Mouse (Mus musculus) thymus, postnatal 4 days (tissue): ENCODE measurements around the gene Pxk.

ENCODE experiments used
- DNase-seq: peaks from one replicate; pipeline ENCODE4 v3.0.0; 2021

Gene Pxk

GRCm38 (mm10) chr14:8097978-8098686 lies at the start of gene Pxk:
Gene Pxk, plus strand, starts transcription at chr14:8098211.
- DNase-seq: peak; percentile 97

GRCm38 (mm10) chr14:8049334-8049733 lies 48.7 kb upstream of the Pxk start:
- DNase-seq: no peak

- DNase-seq: no peak
These were observed 46.1 kb upstream of the Pxk start for GRCm38 (mm10) chr14:8051869-8052268.

GRCm38 (mm10) chr14:8052661-8053060 lies 45.4 kb upstream of the Pxk start:
- DNase-seq: no peak

- DNase-seq: no peak
These were observed 43.5 kb upstream of the Pxk start for GRCm38 (mm10) chr14:8054310-8055102.

- no peak for DNase-seq
These were observed 41.9 kb upstream of the Pxk start for GRCm38 (mm10) chr14:8056076-8056475.

GRCm38 (mm10) chr14:8059938-8060337 lies 38.1 kb upstream of the Pxk start:
- DNase-seq: no peak

- DNase-seq: no peak
These were observed 35.9 kb upstream of the Pxk start for GRCm38 (mm10) chr14:8062076-8062475.

- peak; percentile 1 for DNase-seq
These were observed 35.3 kb upstream of the Pxk start for GRCm38 (mm10) chr14:8062537-8063301.

- DNase-seq: peak; percentile 2
These were observed 33.9 kb upstream of the Pxk start for GRCm38 (mm10) chr14:8063835-8064785.

- DNase-seq: peak; percentile 97
These were observed 17.8 kb upstream of the Pxk start, which contains the start of gene Rpp14 for GRCm38 (mm10) chr14:8080165-8080679. Gene Rpp14, plus strand, starts transcription at chr14:8080367.

GRCm38 (mm10) chr14:8080718-8081117 lies 17.3 kb upstream of the Pxk start:
- DNase-seq: peak; percentile 26

GRCm38 (mm10) chr14:8082949-8083348 lies 15.1 kb upstream of the Pxk start:
- no peak for DNase-seq

GRCm38 (mm10) chr14:8089016-8089415 lies 9.0 kb upstream of the Pxk start:
- no peak for DNase-seq

- no peak for DNase-seq
These were observed 5.4 kb upstream of the Pxk start for GRCm38 (mm10) chr14:8092573-8092972.

GRCm38 (mm10) chr14:8093427-8093826 lies 4.6 kb upstream of the Pxk start:
- DNase-seq: no peak

GRCm38 (mm10) chr14:8094931-8095561 lies 3.0 kb upstream of the Pxk start:
- no peak for DNase-seq

- no peak for DNase-seq
These were observed 2.5 kb upstream of the Pxk start for GRCm38 (mm10) chr14:8095562-8095950.

- no peak for DNase-seq
These were observed 630 bp downstream of the Pxk start for GRCm38 (mm10) chr14:8098687-8098995.

- DNase-seq: peak; percentile 23
These were observed 1.6 kb downstream of the Pxk start for GRCm38 (mm10) chr14:8099561-8100021.

- no peak for DNase-seq
These were observed 3.9 kb downstream of the Pxk start for GRCm38 (mm10) chr14:8101886-8102285.

GRCm38 (mm10) chr14:8102676-8103075 lies 4.7 kb downstream of the Pxk start:
- DNase-seq: no peak
